Mouse (Mus musculus) gastrocnemius, postnatal 4 days (tissue): ENCODE measurements around the gene Neu3. TPM values are rescaled to one million over a fixed set of nuclear protein-coding genes. Genes with fewer than 3 reads are reported as not detected.

Source experiments
- DNase-seq, 2 experiments: peaks; one replicate each; pipeline ENCODE4 v3.0.0; 2021 to 2022; ENCODE audit warnings: low spot score in 2 of 2, mixed read lengths in 2 of 2
- long read RNA-seq, 2 experiments: library from polyadenylated mRNA; stranded (forward); transcript quantifications; one replicate each; pipeline ENCODE4 v2.0.0; 2021
- total RNA-seq, 2 experiments: library from RNA; stranded (reverse); gene quantifications; 2 replicates each; pipeline ENCODE4 v1.2.3; 2021

The Neu3 gene
- 1 to 10 TPM; 2.4 to 2.8 TPM for total RNA-seq
- long read RNA-seq, experiment 1, partial matches to known transcripts, result 0 of 7 reads
- long read RNA-seq, experiment 1, other reads (novel, unspliced or antisense), result 3 of 7 reads
- long read RNA-seq, experiment 2, partial matches to known transcripts, result 0 of 1 reads
- long read RNA-seq, experiment 2, other reads (novel, unspliced or antisense), result 1 of 1 reads

DNA sequence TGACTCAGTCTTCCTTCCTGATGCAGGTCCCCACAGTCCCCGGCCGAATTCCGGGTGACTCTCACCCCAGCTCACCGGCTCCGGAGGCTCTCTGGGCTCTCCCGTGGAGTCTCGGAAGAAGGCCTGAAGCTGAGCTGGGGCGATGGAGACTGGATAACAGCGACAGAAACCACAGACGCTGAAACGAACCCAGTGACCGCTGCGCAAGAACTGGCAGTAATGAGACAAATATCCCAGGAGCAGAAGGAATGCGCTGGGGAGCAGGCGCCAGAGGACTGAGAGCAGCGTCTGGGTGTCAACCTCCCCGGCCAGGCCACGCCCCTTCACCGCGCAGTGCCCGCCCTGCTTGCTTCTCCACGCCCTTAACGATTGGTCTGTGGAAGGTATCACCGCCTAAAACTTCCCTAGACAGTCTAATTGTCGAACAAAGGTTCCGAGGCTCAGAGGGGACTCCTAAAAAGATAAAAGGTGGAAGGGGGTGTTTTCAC is at the start of gene Neu3:
Gene Neu3 (minus strand): TSS at position 335 of the 488 bp plus-strand sequence.
- DNase-seq, result peak; percentile 87 to 93

DNA sequence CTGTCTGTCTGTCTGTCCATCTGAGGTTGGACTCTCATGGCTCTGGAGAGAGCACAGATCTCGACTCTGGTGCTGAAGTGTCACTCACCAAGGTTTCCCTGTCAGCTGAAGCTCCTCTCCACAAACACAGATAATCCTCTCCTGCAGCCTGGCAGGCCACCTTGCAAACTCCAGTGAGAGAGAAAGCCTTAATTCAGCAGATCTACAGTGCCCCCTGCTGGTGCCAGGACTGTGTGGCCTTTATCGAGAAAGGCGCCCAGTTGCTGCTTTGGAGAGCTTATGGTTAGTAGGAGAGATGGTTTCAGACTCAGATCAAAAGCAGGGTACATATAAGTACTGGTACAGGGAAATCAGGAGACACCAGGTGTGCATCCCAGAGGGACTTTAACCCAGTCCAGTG is 48.1 kb upstream of the Neu3 start:
- DNase-seq, result peak; percentile 58 to 82

DNA sequence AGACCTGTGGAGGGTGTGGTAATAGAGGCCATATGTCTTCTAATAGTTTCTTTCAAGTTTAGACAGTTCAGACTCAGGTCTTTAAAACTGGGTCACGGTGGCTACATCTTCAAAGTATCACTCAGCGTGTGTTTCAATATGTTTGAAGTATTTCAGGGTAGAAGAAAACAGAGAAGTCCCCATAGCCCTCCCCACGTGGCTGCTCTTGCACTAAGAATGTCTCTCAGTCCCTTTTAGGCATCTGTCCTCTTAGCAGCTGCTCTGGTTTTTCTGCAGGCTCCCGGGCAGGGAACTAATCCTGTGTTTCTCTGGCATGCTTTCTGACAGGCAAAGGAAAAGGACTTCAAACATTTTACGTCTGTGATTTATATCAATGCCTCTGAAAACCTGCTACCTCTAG is 47.7 kb upstream of the Neu3 start:
- no peak for DNase-seq

DNA sequence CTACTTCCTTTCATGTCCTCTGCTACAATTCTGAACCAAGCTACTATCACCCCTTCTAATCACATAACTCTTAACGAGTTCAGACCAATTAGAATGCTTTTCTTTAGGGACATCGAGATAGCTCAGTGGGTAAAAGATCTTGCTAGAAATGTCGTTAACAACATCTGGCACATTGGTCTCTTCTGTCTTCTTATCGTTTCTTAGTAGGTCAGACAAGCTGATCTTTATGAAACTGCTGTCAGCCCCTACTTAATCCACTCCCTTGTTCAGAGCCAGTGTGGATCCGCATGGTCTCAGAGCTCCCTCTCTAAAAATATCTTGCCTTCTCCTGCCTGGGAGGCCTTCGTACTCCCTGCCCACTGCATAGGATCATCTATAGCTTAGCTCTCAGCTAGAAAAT is 45.7 kb upstream of the Neu3 start:
- no peak for DNase-seq

DNA sequence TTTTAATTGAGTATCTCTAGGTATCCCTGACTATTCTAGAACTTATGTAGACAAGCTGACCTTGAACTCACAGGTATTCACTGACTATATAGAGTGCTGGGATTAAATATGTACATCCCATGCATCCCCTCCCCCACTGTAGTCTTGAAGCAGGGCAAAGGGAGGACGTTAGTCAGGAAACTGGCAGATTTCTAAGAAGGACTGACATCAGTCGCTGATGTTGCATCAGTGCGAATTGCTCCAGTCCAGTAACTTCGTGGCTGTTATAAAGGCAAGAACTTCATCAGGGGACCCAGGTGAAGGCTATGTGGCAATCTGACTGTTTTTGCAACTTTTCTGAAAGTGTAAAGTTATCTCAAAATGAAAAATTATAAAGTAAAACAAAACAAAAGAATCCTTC is 41.1 kb upstream of the Neu3 start:
- DNase-seq, result no peak

DNA sequence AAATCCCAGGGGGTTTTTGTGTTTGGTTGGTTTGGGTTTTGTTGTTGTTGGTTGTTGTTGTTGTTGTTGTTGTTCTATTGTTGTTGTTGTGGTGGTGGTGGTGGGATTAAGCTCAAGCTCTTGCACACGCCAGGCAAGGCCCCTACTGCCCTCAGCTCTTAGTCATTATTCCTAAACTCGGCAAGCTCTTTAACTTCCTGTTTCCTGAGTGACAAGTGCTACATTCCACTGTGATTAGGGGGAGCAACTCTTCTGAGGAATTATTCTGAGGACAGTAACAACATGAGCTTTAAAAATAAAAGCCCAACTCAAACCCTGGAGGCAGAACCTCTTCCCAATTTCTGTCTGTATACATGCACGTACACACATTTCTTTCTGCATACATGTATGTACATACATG is 37.0 kb upstream of the Neu3 start:
- DNase-seq, result no peak

- no peak for DNase-seq
Observed at GRCm38 (mm10) chr7:99864241-99865028, 36.2 kb upstream of the Neu3 start.

- no peak for DNase-seq
Observed at GRCm38 (mm10) chr7:99863362-99863761, 35.1 kb upstream of the Neu3 start, which contains the start of gene Spcs2. TSS of gene Spcs2 (minus strand) at chr7:99863462.

DNA sequence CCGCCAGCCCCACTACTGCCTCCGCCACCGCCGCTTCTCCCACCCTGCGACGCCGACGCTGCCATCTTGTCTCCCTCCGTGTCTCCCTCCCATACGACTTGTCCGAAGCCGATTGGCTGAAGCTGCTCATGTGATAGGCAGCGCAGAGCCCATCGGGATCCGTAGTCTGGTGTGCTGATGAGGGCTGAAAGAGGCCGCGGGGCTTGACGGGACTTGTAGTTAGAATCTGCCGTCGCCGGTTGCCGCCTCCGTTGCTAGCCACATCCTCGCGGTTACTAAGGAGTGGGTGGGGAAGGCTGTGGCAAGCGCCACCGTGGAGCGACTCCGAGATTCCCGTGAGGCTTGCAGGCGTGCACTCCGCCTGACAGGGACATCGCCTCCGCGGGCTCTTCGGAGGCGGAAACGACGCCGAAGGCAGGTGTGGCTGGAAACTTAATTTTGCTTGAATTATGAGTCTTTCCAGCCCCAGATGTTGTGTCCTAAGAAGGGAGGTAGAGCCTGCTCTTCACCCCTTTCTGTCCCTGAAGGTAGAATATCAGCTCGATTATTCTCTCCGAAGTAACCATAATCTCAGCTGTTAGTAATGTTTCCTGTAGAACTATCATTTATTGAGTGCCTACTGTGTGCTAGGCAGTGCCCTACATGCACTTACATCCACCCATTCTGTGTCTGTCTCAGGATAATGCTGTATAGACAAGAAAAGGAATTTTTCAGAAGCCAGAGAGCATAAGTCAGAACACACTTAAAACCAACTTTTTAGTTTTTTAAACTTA is 30.8 kb upstream of the Neu3 start, which contains the start of gene Xrra1:
Gene Xrra1 (plus strand): TSS at position 304 of the 773 bp plus-strand sequence.
- DNase-seq, result peak; percentile 79 to 95

DNA sequence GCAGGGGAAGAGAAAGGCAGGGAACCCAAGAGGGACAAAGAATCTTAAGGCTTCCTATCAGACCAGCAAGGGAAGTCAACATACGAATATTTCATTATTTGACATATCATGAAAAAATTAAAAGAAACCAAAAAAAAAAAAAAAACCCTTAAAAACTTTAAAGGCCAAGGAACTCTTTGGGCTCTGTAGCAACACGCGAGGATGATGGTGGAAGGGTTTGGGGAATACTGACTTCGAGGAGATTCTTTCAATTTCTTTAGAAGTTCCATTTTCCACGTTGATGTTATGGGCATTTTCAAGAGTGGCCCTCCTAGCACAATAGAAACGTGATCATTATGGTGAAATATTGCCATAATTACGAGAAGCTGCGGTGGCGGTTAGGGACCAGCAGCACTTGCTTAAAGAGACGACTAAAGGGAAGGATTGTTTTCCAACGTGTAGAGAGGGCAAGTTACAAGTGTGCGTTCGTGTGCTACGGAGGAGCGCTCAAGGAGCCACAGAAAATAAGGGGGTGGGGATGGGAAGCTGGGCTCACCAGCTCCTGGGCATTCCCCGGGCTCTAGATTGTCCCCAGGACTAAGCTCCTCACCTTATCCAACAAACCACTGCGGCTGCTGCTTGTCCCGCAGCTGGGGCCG is 30.1 kb upstream of the Neu3 start:
- no peak for DNase-seq

DNA sequence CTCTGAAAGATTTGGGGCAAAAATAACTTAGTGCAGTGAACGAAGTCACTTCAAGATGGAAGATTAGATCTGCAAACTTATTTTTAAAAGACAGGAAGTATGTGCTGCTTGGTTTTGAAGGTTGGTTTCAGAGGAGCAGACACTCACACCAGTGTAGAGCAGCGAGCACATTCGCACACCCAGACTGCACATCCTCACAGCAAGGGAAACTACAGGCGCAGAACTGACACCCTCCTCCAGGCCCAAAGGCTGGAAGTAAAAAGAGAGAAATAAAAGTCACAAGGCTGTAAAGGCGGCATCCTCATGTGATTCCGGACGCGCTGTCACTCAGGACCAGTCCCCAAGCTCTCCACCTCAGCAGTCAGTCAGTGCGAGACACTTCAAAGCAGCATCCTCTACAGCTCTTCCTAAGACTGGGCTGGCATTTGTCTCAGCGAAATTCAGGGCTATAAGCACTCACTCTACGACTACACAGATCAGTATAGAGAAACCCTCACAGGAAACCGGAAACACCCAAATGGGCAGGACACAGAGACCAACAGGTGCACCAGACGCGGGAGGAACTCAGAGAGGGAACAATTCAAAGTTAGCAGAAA is 28.1 kb upstream of the Neu3 start:
- no peak for DNase-seq

DNA sequence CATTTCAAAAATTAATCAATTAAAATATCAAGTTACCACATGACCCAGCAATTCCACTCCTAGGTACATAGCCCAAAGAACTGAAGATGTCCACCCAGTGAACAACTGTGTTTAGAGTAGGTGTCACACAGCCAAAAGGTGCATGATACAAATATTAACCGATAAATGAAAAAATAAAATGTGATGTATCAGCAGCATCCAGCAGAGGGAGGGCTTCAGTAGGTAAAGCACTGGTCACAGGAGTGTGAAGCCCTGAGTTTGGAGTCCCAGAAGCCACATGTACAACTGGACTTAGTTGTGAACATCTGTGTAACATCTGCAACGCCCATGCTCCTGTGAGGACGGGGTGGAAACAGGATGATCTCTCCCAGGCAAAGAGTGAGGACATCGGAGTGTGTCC is 26.1 kb upstream of the Neu3 start:
- DNase-seq, result no peak

DNA sequence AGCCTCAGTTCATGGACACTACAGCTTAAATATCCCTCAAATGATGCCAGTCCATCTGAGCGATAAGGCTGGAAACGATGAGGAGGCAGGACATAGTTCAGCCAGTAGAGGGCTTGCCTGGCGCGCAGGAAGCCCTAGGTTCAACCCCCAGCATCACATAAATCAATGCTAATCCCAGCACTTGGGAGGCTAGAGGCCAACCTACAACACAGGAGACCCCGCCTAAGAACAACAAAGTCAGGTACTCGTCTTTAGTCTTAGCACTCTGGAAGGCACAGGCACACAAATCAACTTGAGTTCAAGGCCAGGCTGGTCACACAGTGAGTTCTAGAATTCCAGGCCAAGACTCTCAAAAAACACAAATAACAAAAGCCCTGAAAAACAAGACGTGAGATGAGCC is 25.1 kb upstream of the Neu3 start:
- DNase-seq, result no peak

DNA sequence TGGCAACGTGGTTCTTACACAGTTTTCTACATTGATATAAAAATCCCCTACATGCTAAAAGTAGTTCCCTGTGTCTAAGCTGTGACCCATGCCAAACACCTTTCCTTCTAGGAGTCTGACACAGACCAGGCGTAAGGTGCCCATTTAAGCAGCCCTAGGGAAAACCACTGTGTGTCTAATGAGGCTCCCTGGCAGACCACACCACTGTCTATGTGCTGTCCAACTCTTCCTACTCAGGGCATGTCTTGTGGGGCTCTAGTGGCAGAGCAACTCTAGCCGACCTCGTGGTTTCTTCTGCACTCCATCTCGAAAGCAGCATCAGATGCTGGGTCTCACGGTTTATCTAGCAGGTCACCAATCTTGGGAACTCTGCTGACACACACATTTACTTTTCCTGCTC is 23.4 kb upstream of the Neu3 start:
- no peak for DNase-seq

DNA sequence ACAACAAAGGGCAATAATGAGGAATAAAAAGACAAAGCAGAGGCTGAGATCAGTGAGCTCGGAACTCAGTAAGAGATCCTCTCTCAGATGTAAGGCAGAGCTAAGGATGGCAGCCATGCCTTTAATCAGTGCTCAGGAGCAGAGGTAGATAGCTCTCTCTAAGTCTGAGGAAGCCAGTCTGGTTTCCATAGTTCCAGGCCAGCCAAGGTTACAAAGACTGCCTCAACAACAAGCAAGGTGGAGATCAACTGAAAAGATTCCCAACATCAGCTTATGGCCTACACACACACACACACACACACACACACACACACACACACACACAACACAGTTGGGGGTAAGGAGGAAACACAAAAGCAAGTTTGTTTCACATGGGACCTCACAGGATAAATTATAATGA is 22.9 kb upstream of the Neu3 start:
- DNase-seq, result no peak

GRCm38 (mm10) chr7:99850534-99850933 is 22.3 kb upstream of the Neu3 start:
- DNase-seq, result no peak

- no peak for DNase-seq
Observed at GRCm38 (mm10) chr7:99845533-99846236, 17.5 kb upstream of the Neu3 start.

- no peak for DNase-seq
Observed at GRCm38 (mm10) chr7:99838241-99838640, 10.0 kb upstream of the Neu3 start.

DNA sequence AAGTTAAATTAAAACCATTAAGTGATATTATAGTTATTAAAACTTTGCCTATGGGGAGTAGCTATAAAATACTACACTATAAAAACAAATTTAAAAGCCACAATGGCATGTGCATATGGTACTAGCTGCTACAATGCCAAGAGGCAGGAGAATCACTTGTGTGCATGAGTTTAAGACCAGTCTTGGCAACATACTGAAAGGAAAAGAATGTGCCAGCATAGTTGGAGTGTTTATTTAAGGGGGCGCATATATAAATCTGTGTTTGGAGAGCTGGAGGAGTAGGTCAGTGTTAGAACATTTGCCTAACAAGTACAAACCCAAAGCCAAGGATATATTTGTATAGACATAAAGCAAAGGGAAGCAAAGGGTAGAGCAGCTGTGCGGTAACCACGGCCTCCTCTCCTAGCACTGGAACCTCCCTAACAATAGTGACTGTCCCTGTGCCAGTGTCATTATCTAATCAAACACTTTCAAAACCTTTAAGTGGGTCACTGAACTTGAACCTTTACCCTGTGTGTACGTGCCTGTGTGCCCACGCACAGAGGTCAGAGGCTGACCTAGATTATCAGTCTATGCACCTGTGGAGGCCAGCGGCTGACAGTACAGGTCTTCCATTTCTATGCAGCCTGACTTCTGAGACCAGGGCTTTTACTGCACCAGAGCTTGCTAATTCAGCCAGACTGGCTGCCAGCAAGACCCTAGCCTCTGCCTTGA is 9.3 kb upstream of the Neu3 start:
- no peak for DNase-seq

DNA sequence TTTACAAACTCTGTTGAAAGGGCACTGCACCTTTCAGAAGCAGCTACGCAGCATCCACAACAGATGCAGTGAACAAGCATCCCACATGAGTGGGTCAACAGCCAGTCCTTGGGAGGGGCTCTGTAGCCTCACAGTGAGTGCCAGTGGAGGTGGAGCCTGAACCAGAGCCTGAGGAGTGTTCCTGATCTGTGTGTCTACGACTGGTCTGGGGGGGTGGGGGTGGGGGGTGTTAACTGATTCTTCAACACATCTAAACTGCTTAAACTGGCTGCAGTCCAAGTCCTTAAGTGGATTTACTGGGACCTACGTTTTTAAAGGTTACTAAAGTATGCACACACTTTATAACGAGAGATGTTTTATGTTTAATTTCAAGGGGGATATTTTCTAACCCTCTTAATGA is 8.6 kb upstream of the Neu3 start:
- DNase-seq, result no peak
